Mouse (Mus musculus) MEL (cell line): Measurements from ENCODE around the gene Rapgef1. TPM values are rescaled to one million over a fixed set of nuclear protein-coding genes. Genes with fewer than 3 reads are reported as not detected.
A peak's percentile ranks its signal among the peaks of the same experiment; 100 is the strongest.

Source experiments
- DNase-seq: peaks from one replicate; pipeline ENCODE4 v3.0.0; 2011; ENCODE audit warnings: low read depth, low spot score
- H3K27ac ChIP-seq: 2 replicates; pipeline ENCODE4 v1.5.1; 2012; ENCODE audit warnings: low read depth, mild to moderate bottlenecking, control low read depth, low read length, moderate library complexity; ENCODE audit not compliant: control insufficient read depth
- H3K27me3 ChIP-seq, 2 experiments: fragments of 150-350 bp in 1 of 2; sonication (generic) in 1 of 2; 2 replicates each; pipeline ENCODE4 v1.6.1; 2012; ENCODE audit warnings: low read length in 2 of 2, mild to moderate bottlenecking in 2 of 2, improper control_type of control experiment in 1 of 2, moderate library complexity in 1 of 2; ENCODE audit not compliant: insufficient read depth in 2 of 2, control insufficient read depth in 1 of 2
- H3K36me3 ChIP-seq, 2 experiments: 2 replicates each; pipeline ENCODE4 v1.6.1; 2012 to 2014; ENCODE audit warnings: low read length in 2 of 2, improper control_type of control experiment in 1 of 2, inconsistent platforms in 1 of 2, mild to moderate bottlenecking in 1 of 2; ENCODE audit not compliant: insufficient read depth in 2 of 2, control insufficient read depth in 1 of 2
- H3K4me1 ChIP-seq, 2 experiments: fragments of 150-350 bp in 1 of 2; sonication (generic) in 1 of 2; 2 replicates each; pipeline ENCODE4 v1.6.1; 2012; ENCODE audit warnings: low read length in 2 of 2, improper control_type of control experiment in 1 of 2, mild to moderate bottlenecking in 1 of 2; ENCODE audit not compliant: insufficient read depth in 2 of 2, control insufficient read depth in 1 of 2
- H3K4me3 ChIP-seq, 2 experiments: fragments of 150-350 bp in 1 of 2; sonication (generic) in 1 of 2; 2 replicates each; pipeline ENCODE4 v1.5.1; 2012; ENCODE audit warnings: low read depth in 2 of 2, low read length in 2 of 2, mild to moderate bottlenecking in 2 of 2, moderate library complexity in 2 of 2, control low read depth in 1 of 2, improper control_type of control experiment in 1 of 2; ENCODE audit not compliant: control insufficient read depth in 1 of 2, insufficient read depth in 1 of 2
- H3K79me2 ChIP-seq: 2 replicates; pipeline ENCODE4 v1.6.1; 2012; ENCODE audit warnings: mild to moderate bottlenecking, low read length, moderate library complexity; ENCODE audit not compliant: control insufficient read depth, poor library complexity, insufficient read depth
- H3K9ac ChIP-seq: 2 replicates; pipeline ENCODE4 v1.6.1; 2012; ENCODE audit warnings: low read depth, mild to moderate bottlenecking, control low read depth, low read length, moderate library complexity; ENCODE audit not compliant: control insufficient read depth, poor library complexity, severe bottlenecking
- H3K9me3 ChIP-seq: fragments of 150-350 bp; sonication (generic); replicated peaks from 2 replicates; pipeline ENCODE4 v1.6.1; 2012; ENCODE audit warnings: mild to moderate bottlenecking, low read length, improper control_type of control experiment, moderate library complexity; ENCODE audit not compliant: insufficient read depth
- BHLHE40 ChIP-seq: IDR thresholded peaks from 2 replicates; pipeline ENCODE4 v1.6.1; 2012; ENCODE audit warnings: low read depth, mild to moderate bottlenecking, inconsistent platforms, low read length, improper control_type of control experiment, borderline replicate concordance
- CTCF ChIP-seq, 3 experiments: IDR thresholded peaks in 2 of 3; conservative IDR thresholded peaks in 1 of 3; 2 replicates each; pipeline ENCODE4 v1.5.1; 2011 to 2012; ENCODE audit warnings: low read length in 3 of 3, low read depth in 2 of 3, mild to moderate bottlenecking in 2 of 3, improper control_type of control experiment in 1 of 3, inconsistent platforms in 1 of 3, mixed read lengths in 1 of 3, moderate library complexity in 1 of 3; ENCODE audit not compliant: control insufficient read depth in 1 of 3, insufficient read depth in 1 of 3, poor library complexity in 1 of 3, severe bottlenecking in 1 of 3
- ELF1 ChIP-seq: IDR thresholded peaks from 2 replicates; pipeline ENCODE4 v1.6.1; 2014; ENCODE audit warnings: low read depth, mild to moderate bottlenecking, inconsistent platforms, low read length, improper control_type of control experiment, moderate library complexity
- EP300 ChIP-seq, 2 experiments: IDR thresholded peaks; 2 replicates each; pipeline ENCODE4 v1.6.1; 2011; ENCODE audit warnings: improper control_type of control experiment in 2 of 2, low read length in 2 of 2, low read depth in 1 of 2, mild to moderate bottlenecking in 1 of 2
- ETS1 ChIP-seq: IDR thresholded peaks from 2 replicates; pipeline ENCODE4 v1.6.1; 2012; ENCODE audit warnings: low read depth, mild to moderate bottlenecking, inconsistent platforms, low read length, improper control_type of control experiment, moderate library complexity
- GATA1 ChIP-seq: IDR thresholded peaks from 2 replicates; pipeline ENCODE4 v1.6.1; 2011; ENCODE audit warnings: low read depth, low read length, improper control_type of control experiment
- HCFC1 ChIP-seq: IDR thresholded peaks from 2 replicates; pipeline ENCODE4 v1.6.1; 2012; ENCODE audit warnings: low read depth, mild to moderate bottlenecking, inconsistent platforms, low read length, improper control_type of control experiment, moderate library complexity
- MAFK ChIP-seq: IDR thresholded peaks from 2 replicates; pipeline ENCODE4 v1.6.1; 2011; ENCODE audit warnings: low read depth, mild to moderate bottlenecking, low read length, improper control_type of control experiment, borderline replicate concordance
- MYB ChIP-seq: IDR thresholded peaks from 2 replicates; pipeline ENCODE4 v1.6.1; 2011; ENCODE audit warnings: mild to moderate bottlenecking, low read depth, low read length, improper control_type of control experiment
- NELFE ChIP-seq: IDR thresholded peaks from 2 replicates; pipeline ENCODE4 v1.6.1; 2011; ENCODE audit warnings: low read depth, low read length, improper control_type of control experiment
- POLR2A ChIP-seq, 2 experiments: IDR thresholded peaks; 2 replicates each; pipeline ENCODE4 v1.6.1; 2011 to 2012; ENCODE audit warnings: low read length in 2 of 2, mild to moderate bottlenecking in 2 of 2, control low read depth in 1 of 2, improper control_type of control experiment in 1 of 2, low read depth in 1 of 2, moderate library complexity in 1 of 2; ENCODE audit not compliant: control insufficient read depth in 1 of 2, insufficient read depth in 1 of 2, poor library complexity in 1 of 2
- POLR2AphosphoS5 ChIP-seq: IDR thresholded peaks from 2 replicates; pipeline ENCODE4 v1.6.1; 2012; ENCODE audit warnings: low read depth, borderline replicate concordance, mild to moderate bottlenecking, inconsistent platforms, low read length, moderate library complexity, mixed read lengths
- RAD21 ChIP-seq: IDR thresholded peaks from 2 replicates; pipeline ENCODE4 v1.6.1; 2011; ENCODE audit warnings: mild to moderate bottlenecking, low read depth, low read length, improper control_type of control experiment
- SMC3 ChIP-seq: IDR thresholded peaks from 2 replicates; pipeline ENCODE4 v1.6.1; 2011; ENCODE audit warnings: low read depth, low read length, improper control_type of control experiment
- TAL1 ChIP-seq: IDR thresholded peaks from 2 replicates; pipeline ENCODE4 v1.6.1; 2012; ENCODE audit warnings: mild to moderate bottlenecking, inconsistent platforms, low read length, moderate library complexity, mixed read lengths
- TBP ChIP-seq: IDR thresholded peaks from 2 replicates; pipeline ENCODE4 v1.8.0; 2011; ENCODE audit warnings: low read depth, low read length, improper control_type of control experiment
- ZNF384 ChIP-seq: IDR thresholded peaks from 2 replicates; pipeline ENCODE4 v1.6.1; 2012; ENCODE audit warnings: low read depth, mild to moderate bottlenecking, inconsistent platforms, low read length, improper control_type of control experiment
- polyA plus RNA-seq, 2 experiments: library from polyadenylated mRNA; stranded (reverse) in 1 of 2; unstranded in 1 of 2; fragments of >175 nt in 1 of 2; fragments of >200 nt in 1 of 2; gene quantifications; 2 replicates each; pipeline versions ENCODE4 v1.2.1 to v1.2.4; 2012; ENCODE audit warnings: low replicate concordance in 2 of 2, low read depth in 1 of 2; ENCODE audit not compliant: insufficient read length in 2 of 2, insufficient read depth in 1 of 2, missing spikeins in 1 of 2
- total RNA-seq: library from RNA; depleted of rRNA; stranded (reverse); fragments of 300-350 nt; gene quantifications from 2 replicates; pipeline ENCODE4 v1.2.3, GENCODE M21; 2012

The Rapgef1 gene
- total and polyA plus RNA-seq, 3 experiments = 57.2 to 88.3 (median 77.0) TPM

DNA sequence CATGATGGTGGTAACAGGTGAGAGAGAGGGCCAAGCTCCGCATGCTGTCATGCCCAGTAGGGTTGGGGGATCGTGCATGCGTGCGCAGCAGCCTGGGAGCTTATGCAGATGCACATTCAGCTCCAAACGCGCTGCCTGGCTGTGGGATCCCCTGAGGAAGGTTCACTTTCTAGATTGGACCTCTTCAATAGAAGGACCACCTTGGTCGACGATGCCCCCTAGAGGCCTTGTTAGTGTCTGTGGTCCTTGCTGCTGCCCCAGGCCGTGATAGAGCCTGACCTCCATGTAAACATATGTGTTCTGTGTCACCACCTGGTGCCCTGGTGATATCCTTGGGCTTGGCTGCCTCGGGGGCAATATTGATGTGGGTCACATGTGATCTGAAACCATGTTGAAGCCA is 30.3 kb upstream of the Rapgef1 start:
- DNase-seq = peak; percentile 24
- no peaks in the 10 kb centered on the region for H3K27me3 ChIP-seq

DNA sequence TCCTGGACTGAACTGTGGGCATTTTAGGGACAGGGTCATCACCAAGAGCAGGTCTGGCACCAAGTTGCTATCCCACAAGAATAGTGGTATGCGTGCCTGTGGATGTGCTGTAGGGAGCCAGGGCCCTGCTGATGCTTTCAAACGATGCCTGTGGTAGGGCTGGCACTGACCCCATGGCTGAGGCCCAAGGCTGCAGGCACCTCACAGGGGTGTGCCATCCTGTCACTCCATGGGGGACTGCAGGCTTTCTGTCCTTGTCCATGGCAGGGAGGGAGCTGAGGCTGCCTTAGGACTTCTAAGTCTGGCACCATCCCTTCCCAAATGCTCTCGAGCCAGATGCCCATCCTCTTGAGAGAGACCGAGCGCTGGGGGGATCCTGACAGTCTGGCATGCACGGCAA is 27.9 kb upstream of the Rapgef1 start:
- no peaks in the 10 kb centered on the region for H3K36me3 ChIP-seq
- no peak overlapping the region for H3K4me3 ChIP-seq
- H3K27me3 ChIP-seq = no peaks in the 10 kb centered on the region; a peak in 1 of 4 replicates
- TF ChIP-seq NELFE = no peak
- no peak for TF ChIP-seq ZNF384
- no peak for TF ChIP-seq ELF1
- no peak for TF ChIP-seq HCFC1
- no peak for TF ChIP-seq EP300 (IDR thresholded peaks at IDR 0.05; ENCODE audit: low read depth in 1 of 2, low read length in 2 of 2)
- no peak for TF ChIP-seq GATA1
- TF ChIP-seq MYB = no peak
- no peak for TF ChIP-seq BHLHE40
- no peak for DNase-seq
- no peak overlapping the region for H3K9ac ChIP-seq
- no peaks in the 10 kb centered on the region for H3K4me1 ChIP-seq
- H3K79me2 ChIP-seq = no peaks in the 10 kb centered on the region
- H3K27ac ChIP-seq = no peak overlapping the region
- H3K9me3 ChIP-seq = no peaks in the 10 kb centered on the region

More for the DNA sequence above, 30.3 kb upstream of the Rapgef1 start:
- Histone ChIP-seq H3K9ac (no peak overlapping the region), H3K4me1 (no peaks in the 10 kb centered on the region), H3K9me3 (no peaks in the 10 kb centered on the region), H3K79me2 (no peaks in the 10 kb centered on the region), H3K27ac (no peak overlapping the region), H3K36me3 (no peaks in the 10 kb centered on the region), H3K4me3 (no peak overlapping the region)
- peak; percentile 41 for TF ChIP-seq RAD21
- TF ChIP-seq SMC3 = peak; percentile 30
- no peak for TF ChIP-seq EP300 (IDR thresholded peaks at IDR 0.05; ENCODE audit: low read depth in 1 of 2, low read length in 2 of 2)
- TF ChIP-seq POLR2AphosphoS5 = no peak
- no peak for TF ChIP-seq MAFK
- peak; percentile 27 to 51 (median 48); a peak in 5 of 6 replicates for TF ChIP-seq CTCF (IDR thresholded peaks at IDR 0.05 in 2 of 3, conservative IDR thresholded peaks at IDR 0.05 in 1 of 3; ENCODE audit: control insufficient read depth in 1 of 3, insufficient read depth in 1 of 3, low read depth in 2 of 3, low read length in 3 of 3, poor library complexity in 1 of 3, severe bottlenecking in 1 of 3)

DNA sequence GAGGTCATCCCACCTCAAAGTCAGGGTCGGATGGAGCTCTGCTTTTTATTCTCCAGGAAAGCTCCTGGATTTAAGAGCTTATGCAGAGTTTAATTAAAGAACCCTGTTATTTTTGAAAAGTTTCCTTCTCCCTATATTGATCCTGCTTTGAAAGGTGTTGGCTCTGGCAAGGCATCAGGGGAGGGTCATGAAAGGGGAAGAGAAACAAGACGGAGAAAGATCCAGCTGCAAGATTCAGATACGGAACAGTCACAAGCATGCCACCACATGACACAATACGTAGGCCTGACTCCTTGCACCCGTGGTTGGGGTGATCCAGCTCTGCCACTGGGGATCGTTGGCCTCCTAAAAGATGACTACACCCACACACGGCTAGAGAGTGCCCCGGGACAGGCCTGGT is 27.0 kb upstream of the Rapgef1 start:
- peak; percentile 18 for DNase-seq

More for the DNA sequence above, 27.0 kb upstream of the Rapgef1 start:
- H3K9ac ChIP-seq = no peak overlapping the region
- H3K79me2 ChIP-seq = no peaks in the 10 kb centered on the region
- H3K27me3 ChIP-seq = no peaks in the 10 kb centered on the region; a peak in 1 of 4 replicates
- no peaks in the 10 kb centered on the region for H3K9me3 ChIP-seq
- no peak overlapping the region for H3K4me3 ChIP-seq
- H3K27ac ChIP-seq = no peak overlapping the region
- TF ChIP-seq GATA1 (peak; percentile 35; the same call in 1 of the 2 replicates), TAL1 (0 out of 2 replicates have a peak, but pooled peaks have one; percentile 14), TBP (no peak), MYB (no peak), ETS1 (0 out of 2 replicates have a peak, but pooled peaks have one; percentile 28), HCFC1 (no peak), POLR2A (IDR thresholded peaks at IDR 0.05; ENCODE audit: control insufficient read depth in 1 of 2, insufficient read depth in 1 of 2, low read depth in 1 of 2, low read length in 2 of 2, poor library complexity in 1 of 2) (no peak), ELF1 (no peak), EP300 (IDR thresholded peaks at IDR 0.05; ENCODE audit: low read depth in 1 of 2, low read length in 2 of 2) (peak in 1 of 2 experiments; percentile 5; a peak in 1 of 4 replicates)
- no peaks in the 10 kb centered on the region for H3K36me3 ChIP-seq
- H3K4me1 ChIP-seq = no peaks in the 10 kb centered on the region
